Mouse (Mus musculus): ENCODE results near the gene Tbc1d5. TPM values are rescaled to one million over a fixed set of nuclear protein-coding genes. Genes with fewer than 3 reads are reported as not detected.

Gene Tbc1d5
- polyA plus RNA-seq, 1 experiment from 2014 or later = 10.6 TPM

DNA sequence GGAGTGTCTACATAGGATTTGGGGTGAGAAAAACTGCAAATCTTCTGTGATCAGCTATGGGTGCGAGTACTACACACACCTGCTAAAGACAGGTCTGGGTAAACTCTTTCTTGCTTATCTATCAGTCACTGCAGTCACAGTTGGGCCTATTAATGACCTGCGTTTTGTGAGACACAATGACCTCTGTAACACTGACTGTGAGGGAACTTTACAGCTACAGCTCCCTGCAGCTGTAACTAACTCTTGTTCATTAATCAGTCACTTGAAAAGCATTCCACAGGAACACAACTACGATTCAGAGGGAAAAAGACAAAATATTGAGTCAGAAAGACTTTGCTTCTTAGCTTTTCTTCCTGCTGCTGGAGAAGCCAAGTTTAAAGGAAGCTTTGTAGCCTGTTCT, 325.9 kb downstream of the Tbc1d5 start:
- 21% methylated on average over 3 of the region's 3 CpGs for WGBS
- Histone ChIP-seq H3K4me2 (no peak overlapping the region), H3K27ac (no peak overlapping the region), H3K9ac (no peak overlapping the region), H3K27me3 (no peaks in the 10 kb centered on the region), H3K4me3 (replicated peaks) (no peak overlapping the region), H3K36me3 (replicated peaks) (no peaks in the 10 kb centered on the region), H3K9me3 (no peaks in the 10 kb centered on the region), H3K4me1 (no peaks in the 10 kb centered on the region; the same call in 1 of the 2 replicates)
- ATAC-seq (ENCODE audit: low FRiP score) = no peak

DNA sequence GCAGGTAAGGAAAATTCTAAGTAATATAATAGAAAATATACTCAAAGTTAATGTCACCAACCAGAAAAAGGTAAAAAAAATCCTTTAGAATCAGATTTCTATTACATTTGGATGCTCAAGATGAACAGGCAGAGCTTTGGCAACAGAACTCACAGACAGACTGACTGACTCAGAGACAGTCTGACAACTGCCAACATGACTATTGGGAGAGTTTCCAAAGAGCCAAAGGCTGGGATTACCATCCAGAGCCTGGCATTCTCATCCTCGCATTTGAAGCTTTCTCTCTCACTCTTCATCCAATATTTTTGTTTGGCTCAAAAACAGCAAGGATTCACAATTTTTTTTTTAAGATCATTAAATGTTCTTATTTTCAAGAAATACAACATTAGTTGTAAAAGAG, 327.8 kb downstream of the Tbc1d5 start:
- 73% methylated on average over 1 of the region's 1 CpGs for whole genome bisulfite sequencing
- no peak overlapping the region for H3K4me2 ChIP-seq
- ATAC-seq (ENCODE audit: low FRiP score) = no peak
- H3K4me1 ChIP-seq = no peaks in the 10 kb centered on the region; the same call in 1 of the 2 replicates
- H3K27ac ChIP-seq = no peak overlapping the region
- H3K36me3 ChIP-seq (replicated peaks) = no peaks in the 10 kb centered on the region
- no peak overlapping the region for H3K9ac ChIP-seq
- no peak overlapping the region for H3K4me3 ChIP-seq (replicated peaks)
- no peaks in the 10 kb centered on the region for H3K27me3 ChIP-seq
- no peaks in the 10 kb centered on the region for H3K9me3 ChIP-seq

DNA sequence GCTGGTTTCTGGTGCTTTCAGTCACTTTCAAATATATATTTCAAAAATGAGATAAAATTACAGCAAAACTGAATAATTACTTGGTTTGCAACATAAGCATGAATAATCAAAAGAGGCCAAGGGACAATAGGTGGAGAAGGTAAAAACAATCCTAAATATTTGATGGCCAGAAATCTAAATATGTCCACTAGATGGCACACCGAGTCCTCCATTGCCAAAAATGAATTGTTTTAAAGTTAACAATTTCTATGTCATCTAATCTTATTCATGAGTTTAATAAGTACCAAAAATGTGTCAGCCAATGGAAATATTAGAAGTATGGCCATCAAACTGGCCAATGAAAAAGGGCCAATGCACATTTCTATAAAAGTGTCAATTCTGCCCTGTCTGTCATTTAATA, 365.1 kb downstream of the Tbc1d5 start:
- ATAC-seq (ENCODE audit: low FRiP score) = no peak
- 60% methylated on average over 1 of the region's 1 CpGs for WGBS
- no peak overlapping the region for H3K27ac ChIP-seq

DNA sequence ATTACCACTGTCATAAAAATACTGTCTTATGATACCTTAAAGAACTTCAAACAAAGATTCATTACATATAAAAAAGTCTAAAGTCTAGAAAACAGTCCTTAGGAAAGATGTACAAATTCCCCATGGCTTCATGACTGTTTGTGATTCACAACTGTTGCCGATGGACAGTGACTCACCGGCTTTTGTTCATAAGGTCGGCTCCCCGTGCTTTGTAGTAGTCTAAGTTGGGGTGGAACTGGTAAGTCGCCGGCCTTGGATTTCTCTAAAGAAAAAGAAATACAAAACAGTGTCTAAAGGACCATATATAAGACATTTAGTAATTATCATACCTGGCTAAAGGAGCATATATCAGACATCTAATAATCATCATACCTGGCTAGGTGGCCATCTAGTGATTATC, 365.6 kb downstream of the Tbc1d5 start:
- Histone ChIP-seq H3K27ac (no peak overlapping the region), H3K4me2 (no peak overlapping the region), H3K4me3 (replicated peaks) (no peak overlapping the region), H3K9me3 (no peaks in the 10 kb centered on the region), H3K9ac (no peak overlapping the region), H3K36me3 (replicated peaks) (no peaks in the 10 kb centered on the region), H3K27me3 (no peaks in the 10 kb centered on the region), H3K4me1 (no peaks in the 10 kb centered on the region)
- no peak for ATAC-seq (ENCODE audit: low FRiP score)
- WGBS = 86% methylated on average over 6 of the region's 6 CpGs

More for the DNA sequence above, 365.1 kb downstream of the Tbc1d5 start:
- Histone ChIP-seq H3K9me3 (no peaks in the 10 kb centered on the region), H3K4me3 (replicated peaks) (no peak overlapping the region), H3K9ac (no peak overlapping the region), H3K36me3 (replicated peaks) (no peaks in the 10 kb centered on the region), H3K4me2 (no peak overlapping the region), H3K27me3 (no peaks in the 10 kb centered on the region), H3K4me1 (no peaks in the 10 kb centered on the region)

DNA sequence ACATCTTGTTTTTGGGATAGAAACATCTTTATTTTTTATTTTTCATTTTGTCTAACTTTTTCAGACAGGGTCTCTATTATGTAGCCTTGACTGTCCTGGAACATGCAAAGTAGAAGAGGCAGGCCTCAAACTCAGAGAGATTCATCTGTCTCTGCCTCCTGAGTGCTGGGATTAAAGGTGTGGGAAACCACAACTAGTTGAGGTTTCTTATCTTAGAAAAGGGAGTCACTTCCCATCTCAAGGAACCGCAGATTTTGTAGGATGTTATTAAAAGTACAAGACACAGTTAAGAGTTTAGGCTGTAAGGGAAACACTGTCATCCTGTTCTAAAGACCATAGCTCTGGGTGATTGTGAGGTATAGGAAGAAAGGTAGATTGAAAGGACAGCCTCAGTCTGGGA, 373.5 kb downstream of the Tbc1d5 start:
- Histone ChIP-seq H3K4me3 (replicated peaks) (no peak overlapping the region), H3K4me2 (no peak overlapping the region), H3K9me3 (no peaks in the 10 kb centered on the region), H3K9ac (no peak overlapping the region), H3K27ac (no peak overlapping the region), H3K4me1 (peaks cover 3% of the 10 kb centered on the region), H3K36me3 (replicated peaks) (no peaks in the 10 kb centered on the region), H3K27me3 (no peaks in the 10 kb centered on the region)
- WGBS = 95% methylated on average over 1 of the region's 1 CpGs
- ATAC-seq (ENCODE audit: low FRiP score) = no peak

DNA sequence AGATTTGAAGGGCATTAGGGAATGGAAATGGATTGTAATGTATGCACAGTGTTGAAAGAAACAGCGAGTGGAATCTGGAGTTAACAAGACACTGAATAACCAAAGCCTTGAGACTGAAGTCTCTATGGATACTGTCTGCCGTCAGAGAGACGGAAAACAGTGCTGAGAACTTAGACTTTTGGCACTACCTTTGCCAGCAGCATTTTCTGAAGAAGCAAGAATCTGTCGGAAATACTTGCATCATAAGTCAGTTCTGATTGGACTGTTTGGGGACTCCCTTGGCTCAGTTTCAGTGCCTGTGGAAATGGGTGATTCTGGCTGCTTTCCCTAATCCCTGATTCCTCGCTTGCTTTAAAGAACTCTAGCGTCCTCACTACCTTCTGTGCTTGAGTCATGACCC, 375.9 kb downstream of the Tbc1d5 start:
- H3K9me3 ChIP-seq = no peaks in the 10 kb centered on the region
- no peaks in the 10 kb centered on the region for H3K27me3 ChIP-seq
- peaks cover 3% of the 10 kb centered on the region for H3K4me1 ChIP-seq
- WGBS = 69% methylated on average over 6 of the region's 6 CpGs
- no peak overlapping the region for H3K9ac ChIP-seq
- no peaks in the 10 kb centered on the region for H3K36me3 ChIP-seq (replicated peaks)
- no peak for ATAC-seq (ENCODE audit: low FRiP score)
- no peak overlapping the region for H3K4me3 ChIP-seq (replicated peaks)
- no peak overlapping the region for H3K4me2 ChIP-seq
- no peak overlapping the region for H3K27ac ChIP-seq

DNA sequence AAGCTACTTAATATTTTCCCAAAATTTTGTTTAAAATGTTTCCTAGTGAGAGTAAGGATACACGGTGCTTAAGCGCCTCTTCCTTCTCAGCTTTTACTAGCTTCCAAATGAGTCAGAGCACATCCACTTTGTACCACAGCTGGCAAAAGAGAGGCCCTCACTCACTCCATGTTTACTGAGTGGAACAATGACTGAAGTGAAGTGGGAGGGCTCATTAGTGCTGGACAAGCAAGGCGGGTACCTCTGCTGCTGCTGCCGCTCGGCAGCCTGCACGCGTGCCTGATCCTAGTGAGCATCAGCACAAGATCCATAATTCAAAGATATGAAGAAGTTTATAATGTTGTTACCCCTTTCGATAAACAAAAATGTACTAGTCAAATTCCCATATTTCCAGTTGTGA, 376.8 kb downstream of the Tbc1d5 start:
- ATAC-seq (ENCODE audit: low FRiP score) = no peak
- no peak overlapping the region for H3K9ac ChIP-seq
- no peaks in the 10 kb centered on the region for H3K27me3 ChIP-seq
- no peaks in the 10 kb centered on the region for H3K9me3 ChIP-seq
- no peak overlapping the region for H3K27ac ChIP-seq
- H3K4me2 ChIP-seq = no peak overlapping the region
- no peak overlapping the region for H3K4me3 ChIP-seq (replicated peaks)
- WGBS = 58% methylated on average over 8 of the region's 8 CpGs
- H3K4me1 ChIP-seq = peaks cover 3% of the 10 kb centered on the region
- no peaks in the 10 kb centered on the region for H3K36me3 ChIP-seq (replicated peaks)

DNA sequence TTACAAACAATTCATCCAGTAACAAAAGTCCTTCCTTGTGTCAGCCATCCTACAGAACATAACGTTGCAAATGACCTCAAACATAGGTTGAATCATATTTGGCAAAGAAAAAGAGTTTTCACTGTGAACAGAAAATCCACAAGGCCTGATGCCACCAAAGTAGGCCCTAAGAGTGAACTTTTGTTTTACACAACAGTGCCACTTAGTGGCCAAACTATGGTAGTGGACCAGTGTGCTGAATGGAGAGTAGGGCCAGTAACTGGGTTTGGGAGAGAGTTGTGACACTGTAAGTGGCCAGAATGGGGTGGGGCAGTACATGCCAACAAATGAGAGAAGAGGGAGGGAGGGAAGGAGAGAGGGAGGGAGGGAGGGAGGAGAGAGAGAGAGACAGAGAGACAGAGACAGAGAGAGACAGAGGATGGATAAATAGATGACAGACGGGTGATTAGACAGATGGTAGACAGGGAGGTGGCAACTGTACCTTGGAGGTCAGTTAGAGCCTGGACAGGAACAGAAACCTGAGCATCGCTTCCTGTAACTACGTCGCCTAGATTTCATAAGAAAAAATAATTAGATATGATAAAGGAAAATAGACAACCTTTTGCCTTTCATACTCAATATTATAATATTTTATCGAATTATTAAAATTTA, 383.6 kb downstream of the Tbc1d5 start:
- Histone ChIP-seq H3K4me1 (no peaks in the 10 kb centered on the region), H3K9ac (no peak overlapping the region), H3K27me3 (no peaks in the 10 kb centered on the region), H3K27ac (no peak overlapping the region), H3K9me3 (no peaks in the 10 kb centered on the region), H3K4me3 (replicated peaks) (no peak overlapping the region), H3K36me3 (replicated peaks) (no peaks in the 10 kb centered on the region), H3K4me2 (no peak overlapping the region)
- ATAC-seq (ENCODE audit: low FRiP score) = peak; percentile 90
- WGBS = 76% methylated on average over 6 of the region's 6 CpGs

DNA sequence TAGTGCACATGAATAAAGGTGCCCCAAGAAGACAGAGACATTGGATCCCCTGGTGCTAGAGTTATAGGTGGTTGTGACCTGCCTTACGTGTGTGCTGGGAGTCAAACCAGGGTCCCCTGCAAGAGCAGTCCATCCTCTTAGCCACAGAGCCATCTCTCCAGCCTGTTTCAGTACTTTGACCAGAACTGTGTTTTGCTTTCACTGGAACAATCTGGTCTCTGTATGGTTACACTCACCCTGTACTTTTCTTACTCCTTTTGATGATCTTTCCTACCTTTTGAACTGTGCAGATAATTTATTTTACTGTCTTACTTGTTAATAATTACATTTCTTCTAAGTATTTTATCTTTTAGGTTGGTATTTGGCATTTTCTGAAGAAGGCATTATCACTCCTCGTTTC, 387.5 kb downstream of the Tbc1d5 start:
- whole genome bisulfite sequencing = 65% methylated on average over 2 of the region's 2 CpGs
- H3K9me3 ChIP-seq = no peaks in the 10 kb centered on the region
- H3K9ac ChIP-seq = no peak overlapping the region
- H3K4me1 ChIP-seq = no peaks in the 10 kb centered on the region
- H3K27ac ChIP-seq = no peak overlapping the region
- no peaks in the 10 kb centered on the region for H3K36me3 ChIP-seq (replicated peaks)
- no peak for ATAC-seq (ENCODE audit: low FRiP score)
- no peak overlapping the region for H3K4me2 ChIP-seq
- H3K27me3 ChIP-seq = no peaks in the 10 kb centered on the region
- no peak overlapping the region for H3K4me3 ChIP-seq (replicated peaks)

DNA sequence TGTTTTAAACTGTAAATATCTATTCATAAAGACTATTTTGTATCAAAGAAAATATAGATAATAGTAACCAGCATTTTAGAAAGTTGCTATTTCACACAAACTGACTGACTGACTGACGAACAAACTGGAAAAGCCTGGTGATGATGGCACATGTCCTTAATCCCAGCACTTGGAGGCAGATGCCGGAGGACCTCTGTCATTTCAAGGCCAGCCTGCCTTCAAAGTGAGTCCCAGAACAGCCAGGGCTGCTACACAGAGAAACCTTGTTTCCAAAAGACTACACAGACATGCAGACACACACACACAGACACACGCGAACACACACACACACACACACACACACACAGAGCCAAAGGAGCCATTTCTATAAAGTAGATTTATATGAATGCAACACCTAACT, 390.3 kb downstream of the Tbc1d5 start:
- H3K4me2 ChIP-seq = no peak overlapping the region
- H3K27ac ChIP-seq = no peak overlapping the region
- no peaks in the 10 kb centered on the region for H3K9me3 ChIP-seq
- no peak for ATAC-seq (ENCODE audit: low FRiP score)
- H3K36me3 ChIP-seq (replicated peaks) = no peaks in the 10 kb centered on the region
- 91% methylated on average over 4 of the region's 4 CpGs for WGBS
- no peaks in the 10 kb centered on the region for H3K27me3 ChIP-seq
- no peak overlapping the region for H3K9ac ChIP-seq
- no peak overlapping the region for H3K4me3 ChIP-seq (replicated peaks)
- no peaks in the 10 kb centered on the region for H3K4me1 ChIP-seq

DNA sequence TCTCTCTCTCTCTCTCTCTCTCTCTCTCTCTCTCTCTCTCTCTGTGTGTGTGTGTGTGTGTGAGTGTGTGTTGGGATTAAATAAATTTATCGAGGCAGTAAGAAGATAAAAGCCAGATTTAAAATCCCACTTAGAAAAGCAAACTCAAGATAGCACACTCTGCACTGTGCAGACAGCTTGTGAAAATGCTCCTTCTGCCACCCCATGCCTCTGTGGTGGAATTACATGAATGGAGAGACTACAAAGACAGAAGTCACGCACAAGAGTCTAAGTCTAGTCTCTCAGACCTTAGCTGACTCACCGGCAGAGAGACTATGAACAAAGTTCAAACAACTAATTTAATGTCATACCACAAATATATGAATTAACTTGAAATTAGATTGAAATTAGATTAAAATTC, 403.9 kb downstream of the Tbc1d5 start:
- Histone ChIP-seq H3K9me3 (no peaks in the 10 kb centered on the region), H3K27ac (no peak overlapping the region), H3K4me1 (no peaks in the 10 kb centered on the region), H3K4me2 (no peak overlapping the region), H3K27me3 (no peaks in the 10 kb centered on the region), H3K36me3 (replicated peaks) (no peaks in the 10 kb centered on the region), H3K9ac (no peak overlapping the region), H3K4me3 (replicated peaks) (no peak overlapping the region)
- WGBS = 75% methylated on average over 3 of the region's 3 CpGs
- ATAC-seq (ENCODE audit: low FRiP score) = no peak

DNA sequence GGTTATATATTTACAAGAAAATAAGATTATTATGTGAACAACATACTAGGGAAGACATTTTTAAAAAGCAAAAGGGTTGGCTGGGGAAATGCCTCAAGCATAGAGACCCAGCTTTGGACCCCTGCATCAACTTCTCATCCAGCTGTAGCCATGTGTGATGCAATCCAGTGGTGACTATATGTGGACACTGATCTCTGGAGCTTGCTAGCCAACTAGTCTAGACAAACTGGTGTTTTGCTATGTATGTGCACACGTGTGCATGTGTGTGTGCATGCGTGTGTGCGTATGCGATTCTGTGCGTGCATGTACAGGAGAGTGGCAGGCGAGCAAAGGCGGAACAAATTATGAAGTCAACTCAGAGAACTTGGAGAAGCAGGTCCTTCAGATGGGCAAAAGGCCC, 414.8 kb downstream of the Tbc1d5 start:
- no peaks in the 10 kb centered on the region for H3K9me3 ChIP-seq
- H3K4me3 ChIP-seq (replicated peaks) = no peak overlapping the region
- H3K9ac ChIP-seq = no peak overlapping the region
- H3K4me2 ChIP-seq = no peak overlapping the region
- H3K27me3 ChIP-seq = no peaks in the 10 kb centered on the region
- no peaks in the 10 kb centered on the region for H3K36me3 ChIP-seq (replicated peaks)
- H3K4me1 ChIP-seq = peaks cover 7% of the 10 kb centered on the region
- 93% methylated on average over 7 of the region's 7 CpGs for WGBS
- ATAC-seq (ENCODE audit: low FRiP score) = no peak
- H3K27ac ChIP-seq = no peak overlapping the region

DNA sequence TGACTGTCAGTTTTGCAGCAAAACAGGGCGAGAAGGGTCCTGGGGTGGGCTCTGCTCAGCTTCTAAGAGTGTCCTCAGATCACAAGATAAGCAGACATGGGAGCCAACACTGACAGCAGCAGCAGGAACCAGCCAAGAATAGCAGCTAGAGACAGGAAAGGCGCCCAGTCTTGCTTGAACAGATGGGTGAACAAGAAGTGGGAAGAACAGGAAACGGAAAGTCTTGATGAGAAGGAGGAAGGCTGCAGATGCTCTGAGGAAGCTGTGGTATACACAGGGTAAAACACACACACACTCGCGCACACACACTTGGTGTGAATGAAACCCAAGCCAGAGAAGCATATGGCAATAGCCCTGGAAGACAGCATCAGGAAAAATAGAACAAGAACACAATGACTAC, 415.7 kb downstream of the Tbc1d5 start:
- Histone ChIP-seq H3K9me3 (no peaks in the 10 kb centered on the region), H3K4me1 (peaks cover 7% of the 10 kb centered on the region), H3K36me3 (replicated peaks) (no peaks in the 10 kb centered on the region), H3K4me2 (no peak overlapping the region), H3K27ac (no peak overlapping the region), H3K27me3 (no peaks in the 10 kb centered on the region), H3K9ac (no peak overlapping the region), H3K4me3 (replicated peaks) (no peak overlapping the region)
- WGBS = 89% methylated on average over 5 of the region's 5 CpGs
- ATAC-seq (ENCODE audit: low FRiP score) = no peak
